Mouse (Mus musculus): ENCODE measurements around the gene Rnaseh2a. TPM values are rescaled to one million over a fixed set of nuclear protein-coding genes. Genes with fewer than 3 reads are reported as not detected.

Rnaseh2a gene
- total RNA-seq, 2 experiments from 2014 or later, result 122 to 138 TPM

DNA sequence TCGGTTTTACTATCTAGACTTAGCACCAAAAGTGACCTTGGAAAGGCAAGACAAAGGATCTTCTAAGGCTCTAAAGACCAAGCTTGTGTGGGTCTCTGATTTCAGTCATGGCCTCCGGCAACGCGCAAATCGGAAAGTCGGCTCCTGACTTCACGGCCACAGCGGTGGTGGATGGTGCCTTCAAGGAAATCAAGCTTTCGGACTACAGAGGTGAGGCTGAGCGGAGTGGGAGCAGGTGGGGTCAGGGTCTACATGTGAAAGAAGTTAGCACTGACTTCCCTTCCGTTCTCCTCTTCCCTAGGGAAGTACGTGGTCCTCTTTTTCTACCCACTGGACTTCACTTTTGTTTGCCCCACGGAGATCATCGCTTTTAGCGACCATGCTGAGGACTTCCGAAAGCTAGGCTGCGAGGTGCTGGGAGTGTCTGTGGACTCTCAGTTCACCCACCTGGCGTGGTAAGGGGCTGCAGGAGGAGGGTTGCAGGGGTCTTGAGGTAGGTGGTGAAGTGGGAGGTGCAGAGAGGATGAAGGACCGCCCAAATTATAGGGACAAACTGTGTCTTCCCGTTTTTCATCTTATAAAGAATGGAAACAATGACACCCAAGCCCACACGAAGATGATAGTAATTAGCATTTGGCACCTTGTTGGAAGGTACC, 696 bp upstream of the Rnaseh2a start:
- DNase-seq (ENCODE audit: low spot score in 2 of 2), result no peak

DNA sequence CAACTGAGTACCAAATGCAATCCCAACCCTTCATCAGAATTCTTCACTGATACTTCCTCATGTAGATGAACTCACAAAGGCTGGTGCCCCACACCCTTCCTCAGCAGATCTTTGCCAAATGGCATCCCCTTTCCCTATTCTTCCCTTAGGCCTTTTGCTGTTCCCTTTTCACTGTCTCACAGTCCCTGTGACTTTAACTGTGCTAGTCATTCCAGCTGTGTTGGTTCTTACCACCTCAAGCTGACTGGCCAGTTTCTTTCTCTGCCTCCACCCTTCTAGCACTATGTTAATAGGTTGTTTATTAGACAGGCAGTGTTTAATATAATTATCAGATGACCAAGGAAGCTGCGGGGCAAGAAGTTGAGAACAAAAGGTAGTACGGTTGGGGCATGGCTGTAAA, 917 bp downstream of the Rnaseh2a start:
- DNase-seq (ENCODE audit: low spot score in 2 of 2), result no peak

DNA sequence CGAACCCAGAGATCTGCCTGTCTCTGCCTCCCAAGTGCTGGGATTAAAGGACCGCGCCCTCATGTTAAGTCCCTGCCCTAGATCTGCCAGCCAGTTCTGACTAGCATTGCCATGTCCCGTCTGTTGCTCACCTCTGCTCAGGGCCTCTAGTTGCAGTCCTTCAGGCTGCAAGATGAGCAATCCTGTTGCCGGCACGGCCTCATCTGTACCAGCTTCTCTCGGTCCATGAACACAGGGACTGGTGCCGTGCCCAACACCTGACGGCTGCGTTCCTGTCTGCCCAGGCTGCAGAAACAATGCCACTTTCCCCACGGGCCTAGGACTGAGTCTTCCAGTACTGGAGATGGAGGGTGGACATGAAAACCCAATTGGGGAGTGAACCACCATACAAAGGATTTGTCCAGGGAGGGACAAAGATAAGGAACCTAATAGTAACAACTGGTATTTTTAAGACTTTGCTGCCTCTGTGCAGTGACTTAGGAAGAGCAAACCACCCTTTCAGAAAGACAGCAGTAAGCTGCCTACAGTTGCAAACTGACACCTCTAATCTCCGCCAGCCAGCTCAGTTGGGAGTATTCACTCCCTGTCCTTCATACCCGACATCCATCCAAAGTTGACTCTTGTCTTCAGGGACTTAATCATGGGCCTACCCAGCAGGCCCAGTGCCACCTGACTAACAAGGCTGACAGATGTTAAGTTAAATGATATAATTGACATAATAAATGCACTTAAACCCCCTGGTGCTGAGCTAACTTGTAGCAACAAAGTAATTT, 1.8 kb downstream of the Rnaseh2a start:
- no peak for DNase-seq (ENCODE audit: low spot score in 2 of 2)

DNA sequence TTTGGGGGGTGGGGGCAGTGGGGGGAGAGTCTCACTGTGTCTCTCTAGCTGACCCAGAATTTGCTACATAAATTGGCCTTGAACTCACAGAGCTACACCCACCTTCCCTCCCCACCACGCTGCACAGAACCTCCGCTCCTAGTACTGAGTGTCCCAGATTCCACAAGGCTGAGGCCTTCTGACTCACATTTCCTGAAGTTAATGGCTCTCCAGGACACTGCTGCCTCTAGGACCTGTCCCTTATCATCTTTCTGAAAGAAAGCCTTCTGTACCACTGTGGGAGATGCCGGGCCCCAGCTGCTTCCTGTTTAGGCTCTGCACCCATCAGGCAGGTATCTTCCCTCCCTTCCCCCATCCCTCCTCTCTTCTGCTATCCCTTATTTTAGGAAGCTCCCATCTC, 3.0 kb downstream of the Rnaseh2a start:
- no peak for DNase-seq (ENCODE audit: low spot score in 2 of 2)

DNA sequence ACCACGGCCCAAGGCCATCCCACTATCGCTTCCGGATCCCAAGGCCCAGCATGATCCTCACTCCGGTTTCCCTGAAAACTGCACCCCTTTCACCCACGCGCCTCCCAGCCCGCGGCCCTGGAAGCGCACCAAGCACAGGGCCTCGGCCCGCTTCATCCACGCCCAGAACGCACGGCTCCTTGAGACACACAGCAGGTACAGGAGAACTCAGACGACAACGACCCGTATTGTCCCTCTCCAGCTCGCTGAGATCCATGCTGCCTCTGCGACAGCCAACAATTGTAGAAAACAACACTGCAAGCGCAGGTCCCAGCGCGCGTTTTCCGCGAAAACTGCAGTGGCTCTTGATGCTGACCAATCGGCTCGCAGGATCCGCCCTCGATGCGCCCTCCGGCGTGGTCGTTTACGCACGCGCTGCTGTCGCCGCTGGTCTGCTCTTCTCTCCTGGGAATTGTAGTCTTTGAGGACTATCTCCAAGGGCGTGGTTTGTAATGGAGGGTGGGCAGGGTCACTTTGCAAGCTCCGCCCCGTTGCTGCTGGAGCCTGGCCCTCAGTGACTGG, 3.8 kb downstream of the Rnaseh2a start:
- peak; percentile 69 to 80 for DNase-seq (ENCODE audit: low spot score in 2 of 2)

DNA sequence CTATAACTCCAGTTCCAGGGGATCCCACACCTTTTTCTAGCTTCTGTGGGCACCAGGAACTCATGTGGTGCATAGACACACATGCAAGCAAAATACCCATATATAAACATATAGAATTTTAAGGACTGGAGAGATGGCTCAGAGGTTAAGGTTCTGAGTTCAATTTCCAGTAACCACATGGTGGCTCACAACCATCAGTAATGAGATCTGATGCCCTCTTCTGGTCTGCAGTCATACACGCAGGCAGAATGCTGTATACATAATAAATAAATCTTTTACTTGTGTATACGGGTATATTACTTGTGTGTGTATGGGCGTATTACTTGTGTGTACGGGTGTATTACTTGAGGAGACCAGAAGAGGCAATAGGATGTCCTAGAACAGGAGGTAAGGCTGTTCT, 5.6 kb downstream of the Rnaseh2a start:
- no peak for DNase-seq (ENCODE audit: low spot score in 2 of 2)

DNA sequence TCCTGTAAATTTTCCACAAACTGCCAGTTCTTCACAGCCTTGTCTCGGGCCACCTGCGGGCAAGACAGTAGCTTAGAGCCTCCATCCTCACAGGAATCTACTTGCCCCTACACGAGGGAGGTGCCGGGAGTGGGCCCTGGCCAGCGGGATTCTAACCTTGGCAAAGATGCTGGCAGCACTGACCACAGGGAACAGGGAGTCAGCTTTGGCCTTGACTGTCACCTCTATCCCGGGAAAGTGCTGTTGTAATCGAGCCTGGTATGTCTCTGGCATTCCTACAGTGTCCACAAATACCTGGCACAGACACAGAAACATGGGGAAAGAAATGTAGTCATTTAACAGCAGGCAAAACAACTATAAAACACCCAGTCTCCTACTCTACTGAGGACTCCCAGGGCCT, 9.8 kb downstream of the Rnaseh2a start:
- DNase-seq (ENCODE audit: low spot score in 2 of 2), result no peak

DNA sequence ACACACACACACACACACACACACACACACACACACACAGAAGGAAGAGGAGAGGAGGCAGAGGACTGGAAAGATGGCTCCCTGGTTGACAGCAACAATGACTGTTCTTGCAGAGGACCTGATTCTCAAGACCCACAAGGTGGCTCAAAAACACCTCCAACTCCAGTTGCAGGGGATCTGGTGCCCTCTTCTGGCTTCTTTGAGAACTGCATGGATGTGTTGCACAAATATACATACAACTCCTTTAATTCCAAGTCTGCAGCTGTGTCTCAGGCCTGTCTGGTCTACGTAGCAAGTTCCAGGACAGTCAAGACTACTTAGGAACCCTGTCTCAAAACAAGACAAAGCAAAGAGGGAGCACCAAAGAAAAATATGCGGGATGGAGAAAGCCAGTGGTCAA, 12.8 kb downstream of the Rnaseh2a start:
- DNase-seq (ENCODE audit: low spot score in 2 of 2), result peak in 1 of 2 experiments; percentile 64

DNA sequence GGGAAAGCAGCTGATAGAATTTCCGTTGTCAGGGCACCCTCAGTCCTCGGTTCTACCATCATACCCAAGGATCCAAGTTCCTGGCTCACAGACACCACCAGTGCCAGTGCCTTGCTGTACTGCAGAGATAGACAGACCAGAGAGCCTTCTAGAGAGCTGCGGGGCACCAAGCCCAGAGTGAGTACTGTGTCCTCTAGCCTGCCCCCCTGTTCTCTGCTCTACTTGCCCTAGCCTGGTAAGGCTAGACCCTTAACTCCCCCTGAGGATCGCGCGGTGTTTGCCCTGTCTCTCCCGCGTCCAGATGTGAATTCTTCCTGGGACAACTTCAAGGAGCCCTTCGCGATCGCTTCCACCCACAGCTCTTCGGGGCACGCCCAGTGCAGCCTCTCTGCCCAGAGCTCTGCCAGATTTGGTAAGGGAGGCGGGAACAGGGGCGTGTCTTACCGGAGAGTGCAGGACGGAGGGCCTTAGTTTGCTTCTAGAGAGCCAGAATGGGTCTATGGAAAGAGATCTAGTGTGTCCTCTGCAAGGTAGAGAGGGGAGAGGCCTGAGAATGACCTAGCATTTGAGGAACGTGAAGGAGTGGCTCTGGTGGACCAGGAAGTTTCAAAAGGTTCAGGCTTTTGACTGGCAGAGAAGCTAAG, 16.8 kb downstream of the Rnaseh2a start:
- no peak for DNase-seq (ENCODE audit: low spot score in 2 of 2)

DNA sequence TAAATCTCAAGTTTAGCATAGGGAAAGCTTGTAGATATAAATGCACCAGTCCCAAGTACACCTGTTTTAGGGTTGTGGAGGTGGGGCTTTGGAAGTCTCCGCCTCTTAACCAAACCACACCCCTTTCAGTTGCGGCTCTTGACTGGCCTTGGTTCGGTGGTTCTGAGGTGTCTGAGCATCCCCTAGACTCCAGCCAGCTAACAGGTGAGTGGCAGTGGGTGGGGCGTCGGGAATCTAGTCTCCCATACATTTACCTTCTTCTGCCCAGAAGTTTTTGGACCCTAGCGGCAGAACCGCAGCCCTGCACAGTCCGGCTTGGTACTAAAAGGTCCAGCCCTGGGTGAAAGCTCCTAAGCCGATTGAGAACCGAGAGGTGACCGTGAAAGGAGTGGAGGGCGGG, 19.8 kb downstream of the Rnaseh2a start:
- DNase-seq (ENCODE audit: low spot score in 2 of 2), result no peak

DNA sequence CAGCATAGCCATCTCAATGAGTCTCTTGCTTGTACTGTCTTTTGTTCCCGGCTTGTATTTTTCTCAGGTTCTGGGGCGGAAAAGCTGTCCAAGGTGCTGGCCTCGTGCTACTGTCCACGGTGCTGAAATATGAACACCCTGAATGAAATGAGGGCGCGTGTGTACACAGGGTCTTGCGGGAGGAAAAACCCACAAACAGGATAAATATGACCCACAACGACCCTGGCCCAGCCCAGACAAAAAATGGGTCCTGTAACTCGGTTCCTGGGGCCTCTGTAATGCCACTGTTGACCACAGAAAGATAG, 22.4 kb downstream of the Rnaseh2a start:
- DNase-seq (ENCODE audit: low spot score in 2 of 2), result no peak

DNA sequence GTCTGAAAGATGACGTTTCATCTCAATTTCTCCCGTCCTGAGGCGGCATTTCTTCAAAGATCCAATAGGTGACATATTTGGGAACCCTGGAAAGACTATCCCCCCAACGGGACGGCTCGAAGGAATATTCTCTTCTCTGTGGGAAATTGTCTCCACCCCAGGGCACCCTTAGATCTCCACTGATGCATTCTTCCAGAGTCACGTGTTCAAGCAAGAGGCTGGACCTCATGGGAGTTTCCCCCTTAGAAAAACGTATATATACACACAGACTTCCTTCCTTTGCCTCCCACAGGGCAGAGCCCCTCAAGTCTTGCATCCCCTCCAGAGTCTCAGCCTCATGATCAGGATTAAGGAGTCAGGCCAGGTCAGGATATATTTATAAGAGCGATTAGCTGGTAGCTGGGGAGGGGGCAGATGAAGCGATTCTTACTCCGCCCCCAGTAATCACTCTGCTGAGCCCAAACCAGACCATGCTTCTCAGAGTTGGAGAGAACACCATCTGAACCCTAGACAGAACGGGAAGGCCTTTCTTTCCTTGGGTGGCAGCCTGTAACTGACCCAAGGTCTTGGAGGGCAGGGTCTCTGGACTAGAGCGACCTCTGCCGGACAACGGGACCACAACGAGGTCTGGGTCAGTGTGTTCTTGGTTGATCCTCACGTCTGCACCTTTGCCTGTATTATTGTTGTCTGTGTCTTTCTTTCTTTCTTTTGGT, 22.9 kb downstream of the Rnaseh2a start, which contains the start of gene Rtbdn:
TSS of gene Rtbdn (plus strand) at position 464 of the 713 bp plus-strand sequence.
- DNase-seq (ENCODE audit: low spot score in 2 of 2), result no peak

DNA sequence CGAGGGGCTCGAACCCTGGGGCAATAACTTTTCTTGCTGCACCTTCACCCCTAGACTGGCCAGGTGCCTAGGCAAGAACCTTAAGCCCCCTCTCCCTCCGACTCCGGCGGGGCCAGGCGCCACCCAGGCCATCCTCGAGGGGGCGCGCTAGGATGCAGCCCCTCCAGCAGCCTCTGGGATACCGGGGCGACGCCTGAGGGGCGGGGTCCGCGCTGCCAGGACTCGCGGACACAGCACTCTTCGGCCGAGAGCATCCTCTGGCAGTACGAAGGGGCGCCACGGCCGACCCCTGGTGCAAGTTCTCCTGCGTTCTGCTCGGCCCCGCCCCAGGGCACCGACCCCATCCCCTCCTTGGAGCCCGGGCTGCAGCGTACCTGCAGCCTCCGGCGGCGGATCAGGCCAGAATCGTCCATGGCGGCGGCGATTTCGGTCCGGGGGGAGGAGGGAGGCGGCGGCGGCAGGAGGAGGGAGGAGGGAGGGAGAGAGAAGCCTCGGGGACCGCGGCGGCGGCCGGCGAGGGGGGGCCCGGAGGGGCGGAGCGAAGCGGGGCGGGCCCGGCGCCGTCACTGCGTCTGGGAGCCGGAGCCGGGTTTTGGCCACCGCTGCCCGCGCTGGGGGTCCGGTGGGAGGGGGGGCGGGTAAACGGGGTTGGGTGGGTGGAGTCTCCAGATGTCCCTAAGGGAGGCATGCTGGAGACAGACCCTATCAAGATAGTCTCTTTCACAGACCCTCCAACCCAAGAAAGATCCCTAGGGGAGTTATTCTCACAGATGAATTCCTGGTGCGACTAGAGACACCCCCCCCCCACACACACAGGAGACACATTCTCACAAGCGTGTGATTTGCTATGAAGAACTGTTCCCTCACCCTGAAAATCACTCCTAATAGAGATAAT, 23.7 kb downstream of the Rnaseh2a start:
- no peak for DNase-seq (ENCODE audit: low spot score in 2 of 2)

DNA sequence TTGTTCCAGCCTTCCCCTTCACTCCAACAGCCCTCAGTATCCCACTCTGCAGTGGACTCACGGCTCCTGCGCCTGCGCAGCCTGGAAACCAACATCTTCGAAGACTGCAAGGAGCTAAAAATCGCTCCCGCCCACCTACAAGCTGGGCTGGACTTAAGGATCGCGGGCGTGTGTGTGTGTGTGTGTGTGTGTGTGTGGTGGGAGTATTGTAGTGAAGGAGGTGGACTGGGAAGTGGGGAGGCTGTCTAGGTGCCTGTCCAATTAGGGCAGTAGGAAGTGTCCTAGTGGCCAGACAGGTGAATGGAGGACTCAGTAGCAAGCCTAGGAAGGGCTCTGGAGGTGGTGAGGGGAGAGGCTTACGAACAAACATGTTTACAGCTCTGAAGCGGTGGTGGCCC, 24.3 kb downstream of the Rnaseh2a start:
- DNase-seq (ENCODE audit: low spot score in 2 of 2), result no peak

DNA sequence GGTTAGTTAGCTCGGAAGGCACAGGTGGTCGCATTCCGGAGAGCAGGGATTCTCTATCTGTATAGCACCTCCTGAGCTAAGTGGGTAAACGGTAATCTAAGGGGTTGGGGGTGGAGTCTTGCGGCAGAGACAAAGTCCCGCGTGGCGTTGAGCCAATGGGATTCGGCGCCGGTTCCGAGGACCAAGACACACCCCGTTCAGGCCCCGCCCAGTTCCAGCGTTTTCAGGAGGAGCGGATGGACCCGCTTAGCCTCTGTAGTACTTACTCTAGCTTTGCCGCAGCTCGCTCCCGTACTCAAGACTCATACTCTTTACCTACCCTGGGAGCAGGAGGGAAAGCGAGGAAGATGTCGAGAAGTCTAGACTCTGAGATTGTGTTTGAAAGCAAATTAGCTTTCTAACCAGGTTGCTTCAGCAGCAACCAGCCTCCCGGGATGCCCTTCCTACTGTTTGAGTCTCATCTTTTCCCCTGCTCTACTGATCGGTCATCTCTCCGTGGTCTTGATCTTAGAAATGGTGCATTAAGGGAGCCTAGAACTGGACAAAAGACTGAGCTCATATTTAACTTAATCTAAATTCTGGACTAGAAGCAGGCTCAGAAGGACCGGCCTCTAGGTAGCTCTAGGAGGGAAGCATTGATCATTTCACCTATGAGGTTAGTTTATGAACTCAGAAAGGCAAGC, 24.9 kb downstream of the Rnaseh2a start:
- no peak for DNase-seq (ENCODE audit: low spot score in 2 of 2)

DNA sequence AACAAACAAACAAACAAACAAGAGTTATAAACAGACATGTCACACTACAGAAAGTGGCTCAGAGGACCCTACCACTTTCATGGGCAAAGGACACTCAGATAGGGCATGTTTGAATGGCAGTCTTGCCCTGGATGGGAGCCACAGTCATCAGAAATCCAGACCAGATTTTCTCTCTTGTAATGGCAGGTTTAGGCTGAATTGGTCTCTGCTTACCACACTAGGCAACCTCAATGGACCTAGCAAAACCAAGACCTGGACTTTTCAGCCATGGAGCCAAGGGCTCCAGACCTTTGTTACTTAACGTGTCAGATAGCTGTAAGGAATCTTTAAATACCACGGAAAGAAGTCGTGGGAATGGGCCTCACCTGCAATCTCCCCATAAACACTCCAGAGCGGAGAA, 25.9 kb downstream of the Rnaseh2a start:
- DNase-seq (ENCODE audit: low spot score in 2 of 2), result no peak

DNA sequence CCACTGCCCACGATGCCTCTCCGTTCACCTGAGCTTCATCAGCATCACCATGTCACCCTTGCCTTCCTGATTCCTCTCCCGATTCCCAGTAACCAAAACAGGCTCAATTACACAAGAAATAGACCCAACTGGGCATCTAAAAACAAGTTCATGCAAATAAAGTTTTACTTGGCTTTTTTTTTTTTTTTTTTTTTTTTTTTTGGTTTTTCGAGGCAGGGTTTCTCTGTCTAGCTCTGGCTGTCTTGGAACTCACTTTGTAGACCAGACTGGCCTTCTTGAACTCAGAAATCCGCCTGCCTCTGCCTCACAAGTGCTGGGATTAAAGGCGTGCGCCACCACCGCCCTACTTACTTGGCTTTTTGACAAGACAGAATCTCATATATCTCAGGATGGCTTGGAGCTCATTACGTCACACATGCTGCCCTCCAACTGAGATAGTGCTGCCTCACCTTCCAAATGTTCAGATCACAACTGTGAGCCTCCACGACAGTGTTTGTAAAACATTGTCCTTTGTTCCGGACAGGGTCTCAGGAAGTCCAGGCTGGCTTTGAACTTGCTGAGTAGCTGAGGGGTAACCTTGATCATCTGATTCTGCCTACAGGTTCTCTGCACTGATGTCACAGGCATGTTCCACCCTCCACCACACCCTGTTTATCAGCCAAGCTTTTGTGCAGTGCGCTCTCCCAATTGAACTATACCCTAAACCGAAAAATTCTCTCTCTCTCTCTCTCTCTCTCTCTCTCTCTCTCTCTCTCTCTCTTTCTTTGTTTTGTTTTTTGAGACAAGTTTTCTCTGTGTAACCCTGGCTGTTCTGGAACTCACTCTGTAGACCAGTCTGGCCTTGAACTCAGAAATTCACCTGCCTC, 31.7 kb downstream of the Rnaseh2a start:
- no peak for DNase-seq (ENCODE audit: low spot score in 2 of 2)

DNA sequence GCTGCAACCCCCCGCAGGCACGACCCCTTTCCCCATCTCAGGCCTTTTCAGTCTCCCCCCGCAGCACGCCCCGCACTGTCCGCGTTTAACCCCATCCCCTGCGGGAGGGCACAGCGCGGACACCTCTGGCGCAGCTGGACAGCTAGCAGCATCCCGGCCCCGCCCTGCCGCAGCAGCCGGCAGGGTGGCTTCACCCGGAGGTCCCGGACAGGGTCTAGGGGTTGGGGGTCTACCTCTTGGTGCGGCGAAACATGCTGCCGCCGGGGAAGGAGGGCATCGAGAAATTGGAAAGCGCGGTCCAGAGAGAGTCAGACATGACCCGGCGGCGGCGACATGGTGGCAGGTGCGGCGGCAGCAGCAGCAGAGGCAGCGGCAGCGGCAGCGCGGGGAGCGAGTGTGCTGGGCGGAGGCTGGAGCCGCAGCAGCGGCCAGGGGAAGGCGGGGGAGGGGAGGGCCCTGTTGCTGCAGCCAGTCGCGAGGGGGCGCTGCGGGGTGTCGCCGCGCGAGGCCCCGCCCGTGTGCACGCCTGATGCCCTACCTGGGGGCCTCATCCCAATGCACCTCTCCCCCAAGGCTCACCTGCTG, 32.5 kb downstream of the Rnaseh2a start, which contains the start of gene Mast1:
TSS of gene Mast1 (minus strand) at position 398 of the 585 bp plus-strand sequence.
- DNase-seq (ENCODE audit: low spot score in 2 of 2), result peak in 1 of 2 experiments; percentile 44
